Mouse (Mus musculus): ENCODE results near the gene 4933417A18Rik.
"Not testable (repeated sequence)": the region's sequence is repeated elsewhere in the genome, so short reads cannot be mapped to it uniquely, and the experiment has no call there.

4933417A18Rik gene

GRCm38 (mm10) chr13:34924210-34924609 lies at the start of gene 4933417A18Rik, which contains the start of gene Fam217a:
Gene 4933417A18Rik, plus strand, starts transcription at chr13:34924409.
Gene Fam217a, minus strand, starts transcription at chr13:34924310.
- DNase-seq (ENCODE audit: low read depth in 1 of 2, low spot score in 2 of 2) = no peak

- DNase-seq (ENCODE audit: low read depth in 1 of 2, low spot score in 2 of 2) = not testable (repeated sequence)
Observed at GRCm38 (mm10) chr13:34874736-34875135, 49.5 kb upstream of the 4933417A18Rik start.

DNA sequence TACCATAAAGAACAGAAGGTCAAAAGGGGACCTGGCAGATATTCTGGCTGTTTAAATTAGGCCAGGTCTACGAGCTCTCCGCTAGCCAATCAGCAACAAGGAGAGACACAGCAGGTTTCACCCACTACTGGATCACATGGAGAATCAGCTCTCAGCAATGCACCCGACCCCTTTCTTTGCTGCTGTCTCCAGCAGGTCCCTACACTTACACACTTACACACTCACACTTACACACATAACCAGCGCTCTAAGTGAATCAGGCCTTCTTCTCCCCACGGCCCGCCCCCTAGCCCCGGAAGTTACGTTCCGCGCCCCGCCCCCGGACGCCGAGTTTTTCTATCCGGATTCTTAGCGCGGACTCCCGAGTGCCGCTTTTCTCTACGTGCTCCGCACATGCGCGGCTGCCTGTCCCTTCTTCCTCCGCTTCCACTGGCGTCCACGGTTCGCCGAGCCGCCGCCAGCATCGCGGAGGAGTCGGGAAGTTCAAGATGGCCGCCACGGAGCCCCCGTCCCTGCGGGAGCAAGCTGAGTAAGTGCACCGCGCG lies 49.0 kb upstream of the 4933417A18Rik start, which contains the start of gene Prpf4b:
Gene Prpf4b, plus strand, starts transcription at position 137 of the 545 bp plus-strand sequence.
- DNase-seq (ENCODE audit: low read depth in 1 of 2, low spot score in 2 of 2) = peak; percentile 64 to 84

DNA sequence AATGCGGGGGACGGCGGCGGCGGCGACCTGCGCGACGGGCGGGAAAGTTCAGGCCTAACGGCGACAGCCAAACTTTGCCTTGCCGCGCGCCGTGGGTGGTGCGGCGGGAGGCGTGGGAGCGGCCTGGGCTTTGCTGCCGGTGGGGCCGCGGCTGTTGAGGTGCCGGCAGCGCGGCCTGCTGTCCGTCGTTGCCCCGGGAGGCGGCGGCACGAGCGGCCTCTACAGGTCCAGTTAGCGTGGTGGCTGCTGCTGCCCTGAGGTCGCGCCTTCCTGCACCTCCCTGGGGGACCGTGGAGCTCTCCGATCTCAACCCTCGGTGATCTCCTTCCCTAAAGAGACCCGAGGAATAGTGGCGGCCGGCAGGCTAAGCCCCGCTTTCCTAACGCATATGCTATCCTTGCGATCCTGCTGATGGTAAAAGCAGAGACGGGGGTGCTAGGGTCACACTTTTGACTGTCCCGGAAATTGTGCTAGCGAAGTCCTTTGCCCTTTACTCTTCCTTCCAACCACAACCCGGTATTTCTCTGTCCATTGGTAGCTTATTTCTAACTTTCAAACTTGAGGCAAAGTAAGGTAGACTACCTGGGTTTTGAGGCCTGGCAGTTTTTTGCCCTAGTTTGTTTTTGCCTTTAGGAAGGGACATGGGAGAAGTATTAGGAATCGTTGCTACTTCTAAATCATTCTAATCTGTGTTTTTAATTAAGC lies 48.3 kb upstream of the 4933417A18Rik start:
- peak; percentile 33 to 43 for DNase-seq (ENCODE audit: low read depth in 1 of 2, low spot score in 2 of 2)

DNA sequence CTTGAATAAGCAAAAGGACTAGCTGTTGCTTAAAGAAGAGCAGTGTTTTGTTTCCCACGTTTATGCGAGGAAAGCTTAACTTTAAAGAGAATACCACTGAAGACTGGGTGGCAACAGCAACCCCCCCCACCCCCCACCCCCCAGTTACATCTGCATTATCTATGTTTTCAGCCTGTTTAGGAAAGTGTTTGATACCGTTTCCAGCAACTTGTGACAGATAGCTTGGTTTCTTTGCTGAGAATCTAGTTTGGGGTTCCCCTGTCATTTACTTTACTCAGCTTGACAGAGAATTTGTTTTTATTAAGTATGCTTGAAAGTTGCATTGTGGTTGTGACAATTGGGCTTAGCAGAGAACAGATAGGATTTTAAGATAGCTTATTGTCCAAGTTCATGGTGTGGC lies 47.7 kb upstream of the 4933417A18Rik start:
- DNase-seq (ENCODE audit: low read depth in 1 of 2, low spot score in 2 of 2) = no peak

- DNase-seq (ENCODE audit: low read depth in 1 of 2, low spot score in 2 of 2) = no peak
Observed at GRCm38 (mm10) chr13:34892871-34893270, 31.3 kb upstream of the 4933417A18Rik start.

GRCm38 (mm10) chr13:34914614-34915013 lies 9.6 kb upstream of the 4933417A18Rik start:
- DNase-seq (ENCODE audit: low read depth in 1 of 2, low spot score in 2 of 2) = no peak

DNA sequence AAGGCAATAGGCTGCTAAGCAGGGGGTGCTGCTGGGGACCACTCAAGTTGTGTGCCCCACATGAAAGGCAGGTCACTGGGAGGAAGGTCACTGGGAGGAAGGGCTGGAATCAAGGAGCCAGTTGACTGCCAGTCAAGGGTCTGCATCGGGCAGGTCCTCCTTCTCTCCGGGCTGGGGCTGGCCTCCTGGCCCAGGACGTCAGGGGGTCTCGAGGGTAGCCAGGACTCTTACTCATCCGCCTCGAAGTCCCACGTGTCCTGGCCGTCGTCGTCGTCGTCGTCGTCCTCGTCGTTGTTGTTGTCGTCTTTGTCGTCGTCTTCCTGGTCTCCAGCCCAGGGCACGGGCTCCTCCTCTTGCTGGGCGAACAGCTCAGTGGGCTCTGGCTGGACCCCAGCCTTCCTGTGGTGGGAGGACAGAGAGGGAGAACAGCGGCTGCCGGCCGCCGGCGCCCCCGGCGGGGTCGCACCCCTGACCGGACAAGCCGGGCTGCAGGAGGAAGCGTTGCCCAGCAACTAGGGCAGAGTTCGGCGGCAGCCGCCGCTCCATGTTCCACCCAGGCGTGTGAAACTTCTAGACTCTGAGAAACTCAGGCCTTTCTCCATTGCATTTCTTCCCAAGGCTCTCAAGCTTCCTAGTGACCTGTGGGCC lies 7.6 kb upstream of the 4933417A18Rik start:
- DNase-seq (ENCODE audit: low read depth in 1 of 2, low spot score in 2 of 2) = no peak

DNA sequence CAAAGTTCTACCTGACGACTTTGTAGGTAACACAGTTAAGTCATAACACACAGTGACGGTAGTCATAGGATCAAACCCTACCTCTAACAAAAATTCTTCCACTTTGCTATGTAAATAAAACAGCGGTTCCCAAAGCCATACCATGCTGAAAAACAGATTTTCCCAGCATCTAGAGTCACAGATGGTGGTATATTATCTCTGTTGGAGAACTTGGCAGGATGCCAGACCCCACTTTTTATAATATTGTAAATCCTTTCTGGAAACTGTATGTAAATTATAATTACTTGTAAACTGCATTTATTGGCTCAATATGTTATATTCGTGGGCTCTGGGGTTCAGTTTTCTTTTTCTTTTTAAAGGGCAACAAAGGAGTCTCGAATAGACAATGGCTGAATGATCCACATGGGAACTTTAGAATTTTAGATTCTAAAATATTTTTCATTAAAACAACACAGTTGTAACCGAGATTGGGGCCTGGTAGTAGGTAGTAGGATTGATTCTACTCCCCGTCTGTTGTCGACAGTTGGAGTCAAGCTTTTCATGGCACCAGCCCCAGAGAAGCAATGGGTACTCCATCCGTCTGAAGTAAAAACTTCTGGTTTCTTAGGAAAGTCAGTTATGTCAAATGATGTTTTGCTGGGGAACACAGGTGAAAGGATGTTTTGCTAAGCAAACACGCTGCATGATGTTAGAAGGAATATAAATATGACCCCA lies 10.9 kb downstream of the 4933417A18Rik start:
- no peak for DNase-seq (ENCODE audit: low read depth in 1 of 2, low spot score in 2 of 2)

GRCm38 (mm10) chr13:34942370-34942769 lies 18.2 kb downstream of the 4933417A18Rik start:
- DNase-seq (ENCODE audit: low read depth in 1 of 2, low spot score in 2 of 2) = no peak

DNA sequence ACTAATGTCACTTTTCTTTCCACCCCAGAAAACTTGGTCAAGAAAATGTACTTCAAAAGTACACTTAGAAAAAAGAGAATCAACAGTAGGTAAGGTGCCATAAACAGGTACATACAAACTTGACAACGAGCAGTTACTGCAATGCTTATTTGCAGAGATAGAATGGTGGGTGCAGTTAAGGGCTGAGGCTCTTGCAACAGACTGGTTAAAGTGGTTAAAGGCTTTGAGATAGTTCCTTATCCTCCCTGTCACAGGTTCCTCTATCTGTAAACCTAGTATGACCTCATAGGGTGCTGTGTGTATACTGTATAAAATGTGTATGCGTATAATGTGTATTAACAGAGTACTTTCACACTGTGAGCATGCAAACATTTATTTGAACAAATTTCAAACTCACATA lies 27.2 kb downstream of the 4933417A18Rik start:
- DNase-seq (ENCODE audit: low read depth in 1 of 2, low spot score in 2 of 2) = not testable (repeated sequence)

DNA sequence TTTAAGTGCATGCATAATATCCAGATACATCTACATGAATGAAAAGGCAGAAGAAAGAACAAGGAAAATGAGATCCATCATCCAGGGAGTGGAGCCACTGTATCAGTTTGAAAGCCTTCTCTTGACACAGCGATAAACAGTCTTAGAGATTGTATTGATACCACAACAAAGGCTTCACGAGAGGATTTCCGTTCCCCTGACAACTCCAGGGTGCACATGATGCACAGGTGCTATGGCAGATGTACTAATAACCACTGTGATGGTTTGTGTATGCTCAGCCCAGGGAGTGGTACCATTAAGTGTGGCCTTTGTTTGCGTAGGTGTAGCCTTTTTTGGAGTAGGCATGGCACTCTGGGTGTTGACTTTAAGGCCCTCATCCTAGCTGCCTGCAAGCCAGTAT lies 32.7 kb downstream of the 4933417A18Rik start:
- no peak for DNase-seq (ENCODE audit: low read depth in 1 of 2, low spot score in 2 of 2)

DNA sequence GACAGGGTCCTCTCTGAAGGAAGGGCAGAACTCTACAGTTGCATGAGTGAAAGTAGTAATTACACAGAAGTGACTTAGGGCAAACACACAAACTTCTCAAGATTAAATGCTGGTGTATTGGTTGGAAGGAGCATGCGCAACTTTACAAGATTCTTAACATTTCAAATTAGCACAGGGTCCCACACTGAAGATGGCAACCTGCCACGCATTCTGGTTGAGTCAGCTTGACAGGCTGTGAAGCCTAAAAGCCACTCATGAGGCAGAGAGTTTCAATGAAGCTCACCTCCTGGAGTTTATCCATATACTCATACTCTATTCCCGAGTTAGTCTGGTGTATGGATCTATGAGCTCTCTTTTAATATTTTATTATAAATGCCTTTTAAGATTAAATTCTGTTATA lies 33.9 kb downstream of the 4933417A18Rik start:
- not testable (repeated sequence) for DNase-seq (ENCODE audit: low read depth in 1 of 2, low spot score in 2 of 2)

DNA sequence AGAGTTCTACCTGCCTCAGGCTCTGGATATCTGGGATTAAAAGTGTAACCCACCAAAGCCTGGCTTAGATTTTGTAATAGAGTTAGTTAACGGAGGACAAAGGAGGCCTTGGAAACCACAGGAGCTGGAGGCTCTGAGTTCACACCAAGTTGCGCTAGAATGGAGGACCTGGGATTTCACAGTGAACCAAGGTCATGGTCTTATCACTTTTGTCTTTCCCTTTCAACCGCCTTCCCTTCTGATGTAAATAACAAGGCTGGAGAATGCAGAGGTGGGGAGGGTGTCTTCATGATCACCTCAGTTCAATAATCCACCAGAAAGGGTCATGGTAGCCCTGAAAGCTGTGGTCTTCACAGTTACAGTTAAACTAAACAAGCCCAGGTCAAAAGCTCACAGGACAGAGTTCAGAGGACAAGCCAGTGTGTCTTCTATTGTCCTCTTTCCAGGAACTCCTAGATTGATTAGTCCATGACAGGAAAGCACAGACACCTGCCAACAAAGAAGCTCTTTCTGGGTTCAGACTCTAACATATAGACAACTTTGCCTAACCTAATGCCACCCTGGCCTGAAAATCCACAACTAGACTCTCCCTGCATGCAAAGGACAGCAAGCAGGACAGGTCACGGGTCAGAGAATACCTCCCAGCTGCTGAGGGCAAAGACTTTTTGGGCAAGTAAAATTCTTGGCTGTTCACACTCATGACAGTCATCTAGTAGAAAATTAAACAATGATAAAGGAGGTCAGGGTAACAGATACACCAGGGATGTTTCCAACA lies 37.0 kb downstream of the 4933417A18Rik start:
- DNase-seq (ENCODE audit: low read depth in 1 of 2, low spot score in 2 of 2) = no peak

DNA sequence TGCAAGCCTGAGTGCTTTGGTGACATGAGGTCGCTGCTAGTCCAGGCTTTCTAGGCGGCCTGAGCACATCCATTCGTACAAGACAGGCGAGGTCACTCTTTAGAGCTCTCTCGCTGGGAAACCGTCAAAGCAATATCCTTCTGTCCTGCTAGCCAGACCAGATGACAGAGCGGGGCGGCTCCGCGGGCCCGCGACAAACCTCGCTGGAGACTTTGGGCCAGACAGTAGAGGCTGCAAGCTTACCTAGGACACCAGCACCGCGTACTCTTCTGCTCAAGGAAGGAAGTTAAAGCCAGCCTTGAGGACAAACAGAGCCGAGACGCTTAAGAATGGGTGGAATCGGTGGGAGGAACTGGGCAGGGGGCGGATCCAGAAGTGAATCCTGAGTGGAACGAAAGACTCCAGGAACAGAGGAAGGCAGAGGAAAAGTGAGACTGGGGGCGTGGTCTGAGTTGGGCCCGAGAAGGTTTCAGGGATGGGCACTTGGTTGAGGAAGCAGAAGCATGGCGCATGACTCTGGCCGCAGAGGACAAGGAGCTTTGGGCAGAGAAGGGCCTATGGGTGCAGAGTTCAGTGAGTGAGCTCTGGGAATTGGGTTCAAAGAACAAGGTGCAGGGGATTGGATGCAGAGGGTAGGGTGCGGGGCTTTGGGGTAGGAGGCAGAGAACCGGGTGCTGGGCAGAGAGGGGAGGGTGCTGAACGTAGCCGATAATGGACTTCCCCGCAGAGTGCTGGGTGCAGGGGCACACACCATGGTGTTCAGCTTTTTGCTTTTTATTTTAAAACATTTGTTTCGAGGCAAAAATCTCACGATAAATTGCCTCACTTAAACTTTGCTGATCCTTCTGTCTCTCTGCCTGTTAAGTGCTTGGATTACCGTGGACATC lies 39.5 kb downstream of the 4933417A18Rik start, which contains the start of gene Eci3:
Gene Eci3, minus strand, starts transcription at position 300 of the 887 bp plus-strand sequence.
- DNase-seq (ENCODE audit: low read depth in 1 of 2, low spot score in 2 of 2) = peak in 1 of 2 experiments; percentile 6

- DNase-seq (ENCODE audit: low read depth in 1 of 2, low spot score in 2 of 2) = no peak
Observed at GRCm38 (mm10) chr13:34964419-34964818, 40.2 kb downstream of the 4933417A18Rik start.

DNA sequence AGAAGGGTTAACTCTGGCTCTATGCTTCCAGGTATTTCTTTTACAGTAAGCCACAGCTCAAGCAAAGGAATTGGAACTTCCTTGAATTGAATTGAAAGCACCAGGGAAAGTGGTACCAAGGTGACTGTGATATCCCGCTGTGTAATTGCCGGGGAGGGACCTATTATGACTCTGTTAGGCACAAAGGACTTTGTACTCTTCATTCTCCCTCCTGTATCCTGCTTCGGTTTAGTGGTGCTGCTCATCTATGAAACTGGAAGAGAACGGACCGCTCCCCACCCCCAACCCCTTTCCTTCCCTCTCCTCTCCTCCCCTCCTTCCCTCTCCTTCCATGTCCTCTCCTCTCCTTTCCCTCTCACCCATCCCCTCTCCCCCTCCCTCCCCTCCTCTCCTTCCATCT lies 40.7 kb downstream of the 4933417A18Rik start:
- no peak for DNase-seq (ENCODE audit: low read depth in 1 of 2, low spot score in 2 of 2)

DNA sequence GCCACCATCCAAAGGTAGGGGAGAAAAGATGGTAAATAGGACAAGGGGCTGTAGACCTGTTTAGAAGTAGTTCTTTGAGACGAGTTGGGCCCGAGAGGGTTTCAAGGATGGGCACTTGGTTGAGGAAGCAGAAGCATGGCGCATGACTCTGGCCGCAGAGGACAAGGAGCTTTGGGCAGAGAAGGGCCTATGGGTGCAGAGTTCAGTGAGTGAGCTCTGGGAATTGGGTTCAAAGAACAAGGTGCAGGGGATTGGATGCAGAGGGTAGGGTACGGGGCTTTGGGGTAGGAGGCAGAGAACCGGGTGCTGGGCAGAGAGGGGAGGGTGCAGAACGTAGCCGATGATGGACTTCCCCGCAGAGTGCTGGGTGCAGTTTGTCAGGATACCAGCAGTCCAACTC lies 41.4 kb downstream of the 4933417A18Rik start:
- DNase-seq (ENCODE audit: low read depth in 1 of 2, low spot score in 2 of 2) = not testable (repeated sequence)

- DNase-seq (ENCODE audit: low read depth in 1 of 2, low spot score in 2 of 2) = not testable (repeated sequence)
Observed at GRCm38 (mm10) chr13:34972456-34972855, 48.2 kb downstream of the 4933417A18Rik start.

DNA sequence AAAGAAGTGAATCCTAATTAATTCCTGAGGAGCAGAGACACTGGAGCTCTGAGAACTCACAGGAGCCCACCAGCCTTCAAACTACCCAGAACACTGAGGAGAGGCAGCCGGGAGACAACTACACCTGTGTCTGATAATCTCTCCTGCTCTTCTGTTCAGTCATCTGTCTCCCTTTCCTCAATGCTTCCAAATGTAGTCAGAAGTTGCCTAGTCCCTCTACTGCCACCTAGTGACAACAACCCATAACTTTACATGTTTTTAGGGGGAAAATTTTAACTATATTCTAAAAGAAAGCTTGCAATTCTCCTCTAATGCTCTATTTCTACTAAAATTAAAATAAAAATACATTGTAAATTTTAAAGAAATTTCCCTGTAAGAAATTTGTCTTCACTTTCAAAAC lies 48.9 kb downstream of the 4933417A18Rik start:
- DNase-seq (ENCODE audit: low read depth in 1 of 2, low spot score in 2 of 2) = no peak

All from monocyte, adult 2 months (primary cell).